Mouse (Mus musculus) c-Kit-positive CD71-positive TER-119-negative erythroid progenitor cells, embryonic 14.5 days (primary cell): ENCODE results near the gene Ptgds.

Experiments
- DNase-seq: peaks from one replicate; pipeline ENCODE4 v3.0.0-alpha.2; 2013; ENCODE audit warnings: low read depth

Gene Ptgds

GRCm38 (mm10) chr2:25480541-25480940 lies 10.7 kb upstream of the Ptgds start:
- no peak for DNase-seq

- no peak for DNase-seq
Measured at GRCm38 (mm10) chr2:25479551-25480311, 9.9 kb upstream of the Ptgds start.

- no peak for DNase-seq
Measured at GRCm38 (mm10) chr2:25477967-25478675, 8.3 kb upstream of the Ptgds start.

- no peak for DNase-seq
Measured at GRCm38 (mm10) chr2:25477541-25477940, 7.7 kb upstream of the Ptgds start.

- DNase-seq: no peak
Measured at GRCm38 (mm10) chr2:25472550-25472949, 2.7 kb upstream of the Ptgds start.

- DNase-seq: no peak
Measured at GRCm38 (mm10) chr2:25468962-25469915, 607 bp downstream of the Ptgds start.

GRCm38 (mm10) chr2:25467606-25468303 lies 2.1 kb downstream of the Ptgds start:
- DNase-seq: no peak

GRCm38 (mm10) chr2:25465816-25466635 lies 3.8 kb downstream of the Ptgds start:
- no peak for DNase-seq

- DNase-seq: no peak
Measured at GRCm38 (mm10) chr2:25465256-25465655, 4.6 kb downstream of the Ptgds start.

GRCm38 (mm10) chr2:25463630-25464029 lies 6.2 kb downstream of the Ptgds start:
- no peak for DNase-seq

GRCm38 (mm10) chr2:25461407-25461806 lies 8.4 kb downstream of the Ptgds start:
- DNase-seq: no peak

GRCm38 (mm10) chr2:25460551-25461309 lies 9.1 kb downstream of the Ptgds start, which contains the start of gene Paxx:
Gene Paxx, minus strand, starts transcription at chr2:25461094.
- DNase-seq: peak; percentile 98

GRCm38 (mm10) chr2:25460135-25460534 lies 9.7 kb downstream of the Ptgds start:
- DNase-seq: no peak

GRCm38 (mm10) chr2:25458911-25459310 lies 10.9 kb downstream of the Ptgds start:
- DNase-seq: no peak

GRCm38 (mm10) chr2:25457022-25457896 lies 12.6 kb downstream of the Ptgds start:
- no peak for DNase-seq

- DNase-seq: no peak
Measured at GRCm38 (mm10) chr2:25456205-25456953, 13.5 kb downstream of the Ptgds start, which contains the start of gene Clic3. Gene Clic3, plus strand, starts transcription at chr2:25456838.

GRCm38 (mm10) chr2:25452951-25453350 lies 16.9 kb downstream of the Ptgds start:
- DNase-seq: no peak
